Mouse (Mus musculus): Measurements from ENCODE around the gene Fhad1.

Fhad1 gene

DNA sequence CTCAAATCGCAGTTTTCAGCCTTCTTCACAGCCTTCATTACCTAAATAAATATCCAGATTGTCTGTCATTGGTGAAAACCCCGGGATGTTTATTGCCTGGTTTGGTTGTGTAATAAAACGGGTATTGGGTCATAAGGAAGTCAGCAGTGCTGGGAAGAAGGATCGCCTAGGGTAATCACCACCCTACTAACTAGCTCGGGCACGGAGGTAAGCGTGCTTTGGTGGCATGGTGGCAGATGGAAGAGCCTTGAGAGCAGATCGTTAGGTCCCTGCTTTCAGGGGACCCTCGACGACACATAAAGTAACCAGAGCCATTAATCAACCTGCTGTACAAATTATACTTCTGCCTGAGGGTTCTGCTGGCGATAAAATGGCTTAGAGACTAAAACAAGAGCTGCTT lies 36.3 kb downstream of the Fhad1 start:
- no peak for DNase-seq (ENCODE audit: low read depth, low spot score)

DNA sequence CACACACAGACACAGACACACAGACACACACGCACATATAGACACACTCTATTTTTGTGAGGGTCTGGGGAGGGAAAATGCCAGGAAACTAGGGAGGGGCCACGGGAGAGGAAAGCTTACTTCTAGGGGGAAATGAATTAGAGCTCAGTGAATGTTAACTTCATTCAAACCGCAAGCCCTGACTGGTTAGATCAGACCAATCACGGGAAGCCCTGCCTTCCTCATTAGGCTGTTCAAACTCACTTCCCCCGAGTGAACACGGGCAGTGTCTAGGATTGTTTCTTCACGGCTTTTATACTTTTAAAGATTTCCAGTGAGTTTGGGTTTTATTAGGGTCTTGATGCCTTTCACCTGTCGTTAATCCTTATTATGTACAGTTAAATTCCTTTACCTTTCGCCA lies 37.5 kb downstream of the Fhad1 start:
- DNase-seq (ENCODE audit: low read depth, low spot score), result no peak

DNA sequence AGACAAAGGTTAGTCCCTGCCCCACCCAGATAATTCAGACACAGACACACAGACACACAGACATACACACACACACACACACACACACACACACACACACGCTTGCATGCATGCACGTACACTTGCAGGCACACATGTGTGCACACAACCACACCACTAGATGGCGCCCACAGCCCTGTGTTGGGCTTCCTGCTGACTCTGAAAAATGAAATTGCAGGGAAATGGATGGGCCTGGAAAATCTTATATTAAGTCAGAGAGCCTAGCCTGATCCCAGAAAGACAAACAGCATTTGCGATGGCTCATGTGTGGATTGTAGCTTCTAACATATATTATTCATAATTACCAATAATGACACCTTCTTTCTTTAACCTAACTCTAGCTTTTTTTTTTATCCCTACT lies 38.7 kb downstream of the Fhad1 start:
- DNase-seq (ENCODE audit: low read depth, low spot score), result no peak

DNA sequence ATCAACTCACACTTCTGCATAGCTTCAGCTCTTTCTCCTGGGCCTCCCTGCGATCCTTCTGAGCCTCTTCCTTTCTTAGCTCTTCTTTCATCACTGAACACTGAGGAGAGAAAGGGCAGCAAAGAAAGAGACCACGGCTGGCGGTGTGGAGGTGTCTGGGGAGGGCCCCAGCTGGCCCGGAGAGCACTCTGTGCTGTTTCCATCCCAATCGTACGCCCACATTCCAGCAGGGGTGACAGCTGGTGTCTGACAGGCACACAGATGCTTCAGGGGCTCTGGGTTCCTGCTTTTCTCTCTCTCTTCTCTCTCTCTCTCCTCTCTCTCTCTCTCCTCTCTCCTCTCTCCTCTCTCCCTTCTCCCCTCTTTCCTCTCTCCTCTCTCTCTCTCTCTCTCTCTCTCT lies 50.3 kb downstream of the Fhad1 start:
- no peak for DNase-seq (ENCODE audit: low read depth, low spot score)

DNA sequence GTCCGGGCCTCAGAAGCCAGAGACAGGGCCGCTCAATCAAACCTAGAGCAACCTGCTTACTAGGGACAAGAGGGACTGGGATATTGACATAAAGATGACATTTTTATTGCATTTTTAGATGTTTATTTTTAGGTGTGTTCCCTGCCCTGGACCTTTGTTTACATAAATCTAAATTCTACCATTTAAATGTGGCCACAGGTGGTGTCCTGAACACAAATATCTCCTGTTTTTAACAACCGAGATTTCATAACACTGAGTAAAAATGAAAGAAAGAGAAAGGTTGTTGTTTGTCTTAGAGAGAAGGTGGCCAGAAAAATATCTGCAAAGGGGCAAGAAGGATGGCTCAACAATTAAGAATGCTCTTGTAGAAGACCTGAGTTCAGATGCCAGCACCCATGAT lies 51.0 kb downstream of the Fhad1 start:
- no peak for DNase-seq (ENCODE audit: low read depth, low spot score)

DNA sequence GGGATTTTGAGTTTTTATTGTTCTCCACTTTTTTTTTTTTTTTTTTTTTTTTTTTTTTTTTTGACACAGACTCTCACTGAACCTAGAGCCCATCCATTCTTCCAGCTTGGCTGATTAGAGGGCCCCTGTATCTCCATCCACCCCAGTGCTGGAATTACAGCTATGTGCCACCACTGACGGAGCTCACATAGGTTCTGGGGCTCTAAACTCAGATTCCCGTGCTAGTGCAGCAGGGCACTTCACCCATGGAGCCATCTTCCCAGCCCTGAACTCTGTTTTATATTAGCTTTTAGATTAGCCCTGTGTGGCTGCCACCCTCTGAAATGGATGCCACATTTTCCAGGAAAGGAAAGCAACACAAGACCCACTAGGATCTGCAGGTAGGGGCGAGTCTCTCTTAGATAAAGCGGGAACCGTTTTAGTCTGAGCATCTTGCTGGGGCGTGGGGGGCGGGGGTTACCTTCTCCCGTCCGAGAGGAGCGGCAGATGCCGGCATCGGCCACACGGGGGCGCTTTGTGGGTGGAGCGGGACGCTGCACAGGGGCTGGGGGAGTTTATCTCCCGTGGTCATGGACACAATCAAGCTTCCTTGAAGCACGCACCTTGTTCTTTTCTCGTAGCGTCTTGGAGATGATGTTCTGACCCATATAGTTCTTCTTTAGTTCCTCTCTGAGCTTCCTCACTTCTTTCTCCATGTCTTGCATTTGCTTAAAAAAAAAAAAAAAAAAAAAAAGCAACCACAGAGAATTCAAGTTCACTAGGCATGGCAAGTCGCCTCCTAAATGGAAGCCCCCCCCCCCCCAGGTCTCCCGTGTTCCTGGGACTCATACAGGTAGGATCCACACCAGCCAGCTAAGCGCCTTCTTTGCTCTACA lies 51.8 kb downstream of the Fhad1 start:
- no peak for DNase-seq (ENCODE audit: low read depth, low spot score)

DNA sequence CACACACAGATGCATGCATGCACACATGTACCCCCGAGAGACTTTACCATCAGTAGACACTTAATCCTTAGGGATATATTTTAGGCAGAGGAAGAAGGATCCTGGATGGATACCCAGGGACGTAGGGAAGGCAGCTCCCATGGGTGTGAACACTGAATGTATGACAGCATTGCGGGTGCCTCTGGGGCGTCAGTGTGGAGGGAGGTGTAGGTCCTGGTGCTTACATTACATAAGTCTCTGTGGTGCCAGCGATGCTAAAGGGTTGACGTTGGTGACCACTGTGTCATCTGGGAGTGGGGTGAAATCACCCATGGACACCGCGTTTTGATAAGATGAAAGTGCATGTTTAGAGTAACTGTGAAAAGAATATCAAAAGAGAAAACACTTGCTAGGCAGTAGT lies 54.8 kb downstream of the Fhad1 start:
- DNase-seq (ENCODE audit: low read depth, low spot score), result no peak

DNA sequence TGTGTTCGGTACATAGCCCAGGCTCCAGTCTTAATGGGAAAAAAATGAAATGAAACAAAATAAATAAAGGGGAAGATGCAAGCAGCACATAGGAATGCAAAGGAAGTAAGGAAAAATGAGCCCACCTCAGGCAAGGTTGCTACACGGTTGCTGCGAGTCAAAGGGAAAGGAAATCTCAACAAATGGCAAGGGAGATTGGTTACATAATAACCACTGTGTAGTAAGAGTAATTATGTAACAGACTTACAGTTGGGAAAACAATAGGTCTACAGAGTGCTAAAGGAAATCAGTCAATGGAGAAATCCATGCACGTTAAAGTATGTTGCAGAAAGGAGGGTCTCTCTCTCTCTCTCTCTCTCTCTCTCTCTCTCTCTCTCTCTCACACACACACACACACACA lies 55.3 kb downstream of the Fhad1 start:
- no peak for DNase-seq (ENCODE audit: low read depth, low spot score)

DNA sequence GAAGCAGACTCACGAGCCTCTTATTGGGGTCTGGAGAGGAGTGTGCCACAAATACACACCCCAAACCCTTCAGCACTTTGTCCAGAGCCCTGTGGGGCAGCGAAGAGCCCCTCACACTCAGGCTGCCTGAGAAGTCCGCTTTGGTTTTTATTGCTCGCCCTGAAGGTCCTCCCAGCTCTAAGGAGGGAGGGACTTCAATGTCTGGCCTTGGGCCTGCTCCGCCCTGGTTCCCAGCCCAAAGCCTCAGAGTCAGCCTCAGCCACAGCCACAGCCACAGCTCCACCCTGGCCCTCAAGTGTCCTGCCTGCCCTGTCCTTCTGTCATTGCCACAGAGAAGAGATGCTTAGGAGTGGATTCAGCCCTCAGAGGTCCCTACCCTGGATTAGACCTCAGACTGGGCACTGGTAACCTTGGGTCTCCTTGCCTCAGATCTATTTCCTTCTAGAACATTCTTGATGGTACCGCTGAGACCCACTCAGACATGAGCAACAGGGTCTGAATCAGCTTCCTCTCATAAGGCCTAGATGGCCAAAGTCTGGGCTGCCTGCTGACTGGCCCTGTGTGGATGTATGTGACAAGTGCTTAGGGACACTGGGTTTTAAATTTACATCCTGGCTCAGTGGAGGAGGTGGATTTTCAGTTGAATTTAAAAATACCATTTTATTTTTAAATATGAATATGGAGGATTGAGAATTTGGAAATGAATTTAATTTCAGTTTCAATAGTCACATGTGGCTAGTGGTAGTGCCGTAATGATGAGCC lies 56.1 kb downstream of the Fhad1 start:
- no peak for DNase-seq (ENCODE audit: low read depth, low spot score)

DNA sequence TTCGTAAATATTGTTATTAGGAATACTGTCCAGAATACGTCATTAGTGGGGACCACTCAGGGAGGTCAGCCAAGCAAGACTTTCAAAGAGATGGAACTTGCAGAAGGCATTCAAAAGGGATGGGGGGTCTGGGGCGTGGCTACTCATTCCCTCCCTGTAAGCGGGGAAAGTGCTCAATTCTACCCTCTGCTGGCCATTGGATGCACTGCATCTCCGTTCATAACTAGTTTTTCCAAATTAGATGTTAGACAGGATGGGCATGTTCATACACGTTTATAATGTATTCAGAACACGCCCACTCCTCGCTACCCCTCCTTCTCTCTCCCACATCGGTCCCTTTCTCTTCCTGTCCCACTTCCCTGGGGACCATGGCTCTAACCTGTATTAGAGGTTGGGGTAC lies 56.7 kb downstream of the Fhad1 start:
- peak; percentile 42 for DNase-seq (ENCODE audit: low read depth, low spot score)

DNA sequence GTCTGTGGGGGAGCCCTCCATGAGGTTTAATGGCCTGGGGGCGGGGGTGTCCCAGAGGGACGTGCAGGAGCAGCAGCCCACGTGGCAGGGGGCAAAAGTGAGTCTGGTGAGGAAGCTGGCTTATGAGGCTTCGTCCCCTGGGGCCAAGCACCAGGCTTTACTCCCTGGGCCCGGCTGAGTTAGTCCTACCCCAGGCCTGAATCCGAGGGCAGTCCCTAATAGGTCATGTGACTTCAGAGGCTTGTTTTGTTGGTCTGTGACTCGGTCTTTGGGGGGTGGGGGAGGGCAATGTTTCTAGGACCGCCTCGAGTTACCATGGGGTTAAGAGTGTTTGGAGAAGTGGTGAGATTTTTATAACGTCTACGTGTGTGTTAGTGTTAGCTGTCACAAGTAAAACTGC lies 57.1 kb downstream of the Fhad1 start:
- DNase-seq (ENCODE audit: low read depth, low spot score), result no peak

DNA sequence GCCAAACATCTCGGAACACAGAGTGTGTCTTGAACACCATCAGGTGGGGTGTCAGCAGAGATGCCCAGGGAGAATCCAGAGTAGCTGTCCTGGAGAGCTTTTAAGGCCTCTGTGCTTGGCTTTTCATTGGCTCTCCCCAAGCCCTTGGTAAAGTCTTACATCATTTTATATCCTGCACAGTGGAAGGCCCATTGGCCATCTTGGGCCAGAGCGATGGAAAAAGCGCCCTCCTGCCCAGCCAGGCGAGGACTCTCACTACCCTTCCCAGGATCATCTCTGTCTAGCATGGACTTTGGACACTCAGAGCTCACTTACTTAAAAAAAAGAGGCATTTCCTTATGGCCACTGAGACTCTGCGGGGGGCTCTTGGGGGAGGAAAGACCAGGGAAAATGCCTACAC lies 58.0 kb downstream of the Fhad1 start:
- no peak for DNase-seq (ENCODE audit: low read depth, low spot score)

DNA sequence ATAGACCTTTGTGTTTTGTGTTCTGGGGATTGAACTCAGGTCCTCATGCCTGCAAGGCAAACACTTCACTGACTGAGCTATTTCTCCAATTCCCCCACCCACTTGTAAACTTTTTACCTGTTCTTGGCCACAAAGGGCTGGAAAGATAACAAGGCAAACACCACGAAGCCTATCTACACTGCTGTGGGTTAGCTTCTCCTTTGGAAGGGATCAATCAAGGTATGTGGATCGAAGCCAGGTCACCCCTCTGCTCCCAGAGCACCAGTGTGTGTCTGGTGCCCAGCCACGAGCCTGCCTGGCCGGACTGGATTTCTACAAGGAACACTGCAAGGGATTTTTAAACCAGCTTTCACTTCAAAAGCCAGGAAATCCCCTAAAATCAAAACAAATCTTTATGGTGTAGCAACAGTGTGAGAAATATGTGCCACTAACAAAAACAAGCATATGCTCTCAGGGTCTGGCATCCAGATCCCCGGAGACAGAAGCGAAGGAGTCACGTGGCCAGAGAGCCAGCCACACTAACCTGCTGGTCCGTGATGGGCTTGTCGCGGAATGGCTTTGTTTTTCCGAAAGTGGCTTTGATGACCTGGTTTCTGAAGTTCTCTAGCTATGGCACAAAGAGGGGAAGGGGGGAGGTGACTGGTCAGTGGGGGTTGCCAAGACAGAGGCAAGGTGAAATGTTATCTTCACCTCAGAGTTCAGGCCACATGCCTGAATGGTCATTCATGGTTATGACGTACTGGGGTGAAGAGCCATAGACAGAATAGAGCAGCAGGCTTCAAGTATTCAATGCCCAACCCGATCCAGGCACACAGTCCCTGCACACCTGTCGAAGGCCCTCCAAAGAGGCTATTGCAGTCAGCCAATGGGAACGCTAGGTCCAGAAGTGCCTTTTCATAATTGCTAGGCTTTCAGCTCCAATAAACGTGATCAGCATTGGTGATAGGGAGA lies 59.8 kb downstream of the Fhad1 start:
- DNase-seq (ENCODE audit: low read depth, low spot score), result no peak

DNA sequence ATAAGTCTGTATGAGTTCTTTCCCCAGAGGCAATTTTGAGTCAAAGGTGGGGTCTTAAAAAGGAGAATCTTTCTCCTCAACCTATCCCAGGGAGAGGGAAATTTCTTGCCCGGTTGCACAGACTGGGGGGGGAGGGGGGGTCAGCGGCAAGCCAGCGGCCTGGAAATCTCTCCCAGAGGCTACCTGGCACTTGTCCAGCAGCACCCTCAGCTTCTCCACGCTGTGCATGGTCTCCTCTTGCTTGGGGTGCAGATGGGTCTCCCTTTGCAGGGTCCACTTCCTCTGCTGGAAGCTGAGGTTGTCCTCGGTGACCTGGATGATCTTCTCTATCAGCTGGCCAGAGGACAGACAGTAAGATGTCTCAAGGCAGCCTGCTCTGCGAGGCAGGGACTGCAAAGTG lies 61.0 kb downstream of the Fhad1 start:
- DNase-seq (ENCODE audit: low read depth, low spot score), result no peak

DNA sequence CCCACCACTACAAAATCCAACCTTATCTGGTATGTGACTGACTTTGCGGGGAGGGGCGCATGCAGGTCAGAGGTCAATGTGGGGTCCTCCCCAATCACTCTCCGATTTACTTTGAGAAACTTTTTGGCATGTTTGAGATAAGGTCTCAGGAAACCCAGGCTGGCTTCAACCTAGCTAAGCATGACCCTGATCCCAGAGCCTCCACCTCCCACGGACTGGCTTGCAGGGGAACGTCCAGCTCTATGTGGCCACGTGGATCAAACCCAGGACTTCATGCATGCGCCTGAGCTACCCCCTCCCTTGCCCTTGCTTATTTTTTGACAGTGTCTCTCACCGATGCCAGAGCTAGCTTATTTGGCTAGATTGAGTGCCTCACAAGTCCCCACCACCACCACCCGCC lies 61.6 kb downstream of the Fhad1 start:
- no peak for DNase-seq (ENCODE audit: low read depth, low spot score)

DNA sequence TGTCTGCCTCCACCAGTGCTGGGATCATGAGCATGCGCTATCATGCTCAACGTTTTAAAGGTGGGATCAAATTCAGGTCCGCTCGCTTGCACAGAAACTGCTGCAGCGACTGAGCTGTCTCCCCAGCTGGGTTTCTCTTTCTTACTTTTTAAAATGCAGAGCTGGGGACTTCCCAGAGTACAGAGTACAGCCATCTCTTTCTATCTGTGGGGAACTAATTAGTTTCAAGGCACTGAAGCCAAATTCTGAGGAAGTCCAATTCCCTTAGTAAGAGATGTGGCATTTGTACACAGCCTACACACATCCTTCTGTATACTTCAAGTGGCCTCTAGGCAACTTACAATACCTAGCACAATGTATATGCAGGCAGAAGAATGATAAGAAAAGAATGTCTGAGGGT lies 62.1 kb downstream of the Fhad1 start:
- DNase-seq (ENCODE audit: low read depth, low spot score), result no peak

DNA sequence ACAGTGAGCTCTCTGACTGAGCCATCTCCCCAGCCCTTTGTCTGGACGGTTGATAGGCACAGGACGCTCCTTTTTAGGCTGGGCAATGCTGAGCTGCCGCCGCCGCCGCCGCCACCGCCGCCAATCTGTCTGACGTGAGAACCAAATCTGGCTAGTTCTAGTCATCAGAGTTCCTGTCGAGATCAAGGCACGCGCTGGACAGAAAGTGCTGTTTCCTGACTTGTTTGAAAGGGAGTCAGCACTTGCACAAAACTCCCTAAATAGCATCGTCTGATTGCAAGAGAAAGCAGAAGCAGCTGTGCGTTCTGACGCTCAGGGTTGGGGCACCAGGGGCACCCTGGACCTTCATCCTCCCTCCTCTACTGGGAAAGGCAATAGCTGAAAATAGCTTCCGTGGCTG lies 62.8 kb downstream of the Fhad1 start:
- DNase-seq (ENCODE audit: low read depth, low spot score), result no peak

DNA sequence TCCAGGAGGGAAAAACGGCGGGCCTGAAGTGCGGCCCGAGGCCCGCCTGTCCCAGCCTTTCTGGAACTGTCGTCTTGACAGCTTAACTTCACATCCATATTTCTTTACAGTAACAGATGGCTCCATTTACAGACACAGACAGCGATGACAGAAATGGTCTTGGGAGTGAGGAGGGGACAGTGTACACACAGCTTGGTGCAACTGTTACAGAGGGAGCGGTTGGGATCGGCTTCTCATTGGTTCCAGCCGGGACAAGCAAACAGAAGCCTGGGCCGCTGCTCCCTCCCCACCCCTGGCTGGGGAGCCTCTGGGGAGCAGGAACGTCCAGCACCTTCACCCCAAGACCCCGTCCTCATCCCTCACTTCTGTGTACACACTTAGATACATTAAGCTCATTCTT lies 65.4 kb downstream of the Fhad1 start:
- no peak for DNase-seq (ENCODE audit: low read depth, low spot score)

DNA sequence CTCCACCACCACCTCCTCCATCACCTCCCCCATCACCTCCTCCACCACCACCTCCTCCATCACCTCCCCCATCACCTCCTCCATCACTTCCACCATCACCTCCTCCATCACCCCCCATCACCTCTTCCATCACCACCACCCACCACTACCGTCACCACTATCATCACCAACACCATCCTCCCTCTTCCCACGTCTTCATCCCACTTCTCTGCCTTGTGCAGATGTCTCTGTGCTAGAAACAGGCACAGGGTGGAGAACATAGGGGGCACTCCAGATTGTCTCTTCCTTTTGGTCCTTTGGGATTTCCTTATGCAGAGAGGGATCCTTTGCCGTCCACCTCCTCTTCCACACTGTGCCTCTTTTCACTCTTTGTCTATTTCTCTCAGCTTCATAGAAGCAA lies 66.1 kb downstream of the Fhad1 start:
- no peak for DNase-seq (ENCODE audit: low read depth, low spot score)

DNA sequence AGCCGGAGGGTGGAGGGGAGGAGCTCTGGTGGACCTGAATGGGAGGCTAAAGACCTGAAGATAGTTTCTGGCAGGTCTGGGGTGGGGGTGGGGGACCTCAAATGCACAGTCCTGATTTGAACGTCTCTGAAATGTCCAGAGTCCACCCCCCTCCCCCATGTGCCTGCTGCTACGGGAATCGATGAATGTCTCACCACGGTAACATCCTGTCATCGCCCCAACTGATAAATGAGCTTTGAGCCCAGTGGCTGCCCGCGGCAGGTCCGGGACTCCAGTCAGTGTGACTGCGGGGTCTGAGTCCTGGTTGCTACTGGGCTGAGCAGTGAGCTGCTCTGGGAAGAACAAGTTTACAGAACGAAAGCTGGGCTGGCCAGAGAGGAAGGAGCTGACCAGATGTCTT lies 72.5 kb downstream of the Fhad1 start:
- DNase-seq (ENCODE audit: low read depth, low spot score), result no peak

DNA sequence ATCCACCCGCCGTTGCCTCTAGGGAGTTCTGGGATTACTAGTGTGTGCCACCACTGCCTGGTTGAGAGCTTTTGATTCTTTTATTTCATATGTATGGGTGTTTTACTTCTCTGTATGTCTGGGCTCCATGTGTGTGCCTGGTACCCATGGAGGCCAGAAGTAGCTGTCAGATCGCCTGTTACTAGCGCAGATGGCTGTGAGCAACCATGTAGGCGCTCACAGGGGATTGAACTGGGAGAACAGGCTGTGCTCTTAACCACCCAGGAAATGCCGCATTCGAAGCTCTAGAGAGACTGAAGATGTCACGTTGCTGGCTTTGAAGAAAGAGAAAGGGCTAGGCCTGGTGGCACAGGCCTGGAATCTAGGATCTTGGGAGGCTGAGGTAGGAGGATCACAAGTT lies 73.6 kb downstream of the Fhad1 start:
- no peak for DNase-seq (ENCODE audit: low read depth, low spot score)

DNA sequence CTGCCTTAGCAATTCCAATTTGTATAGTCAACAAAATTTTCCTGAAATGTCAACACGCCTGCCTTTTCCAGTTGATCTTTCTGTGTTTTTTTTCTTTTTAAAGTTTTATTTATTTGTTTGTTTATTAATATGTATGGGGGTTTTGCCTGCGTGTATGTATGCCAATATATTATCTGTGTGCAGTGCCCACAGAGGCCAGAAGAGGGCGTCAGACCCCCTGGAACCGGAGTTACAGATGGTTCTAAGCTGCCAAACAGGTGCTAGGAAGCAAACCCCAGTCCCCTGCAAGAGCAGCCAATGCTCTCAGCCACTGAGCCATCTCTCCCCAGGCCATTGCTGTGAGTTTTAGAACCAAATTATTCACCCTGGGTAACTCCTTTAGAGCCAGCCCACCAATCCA lies 76.3 kb downstream of the Fhad1 start:
- DNase-seq (ENCODE audit: low read depth, low spot score), result no peak
